Mouse (Mus musculus) MEL (cell line): ENCODE data around the gene Pnpla6.

Experiments used
- CHD1 ChIP-seq: IDR thresholded peaks from 2 replicates; pipeline ENCODE4 v1.6.1; 2012; ENCODE audit warnings: low read depth, mild to moderate bottlenecking, inconsistent platforms, low read length, improper control_type of control experiment
- CTCF ChIP-seq, 3 experiments: IDR thresholded peaks in 2 of 3; conservative IDR thresholded peaks in 1 of 3; 2 replicates each; pipeline ENCODE4 v1.5.1; 2011 to 2012; ENCODE audit warnings: low read length in 3 of 3, low read depth in 2 of 3, mild to moderate bottlenecking in 2 of 3, improper control_type of control experiment in 1 of 3, inconsistent platforms in 1 of 3, mixed read lengths in 1 of 3, moderate library complexity in 1 of 3; ENCODE audit not compliant: control insufficient read depth in 1 of 3, insufficient read depth in 1 of 3, poor library complexity in 1 of 3, severe bottlenecking in 1 of 3
- E2F4 ChIP-seq: IDR thresholded peaks from 2 replicates; pipeline ENCODE4 v1.6.1; 2011; ENCODE audit warnings: low read depth, low read length, improper control_type of control experiment, borderline replicate concordance
- EP300 ChIP-seq, 2 experiments: IDR thresholded peaks; 2 replicates each; pipeline ENCODE4 v1.6.1; 2011; ENCODE audit warnings: improper control_type of control experiment in 2 of 2, low read length in 2 of 2, low read depth in 1 of 2, mild to moderate bottlenecking in 1 of 2
- GATA1 ChIP-seq: IDR thresholded peaks from 2 replicates; pipeline ENCODE4 v1.6.1; 2011; ENCODE audit warnings: low read depth, low read length, improper control_type of control experiment
- MAFK ChIP-seq: IDR thresholded peaks from 2 replicates; pipeline ENCODE4 v1.6.1; 2011; ENCODE audit warnings: low read depth, mild to moderate bottlenecking, low read length, improper control_type of control experiment, borderline replicate concordance
- MEF2A ChIP-seq: IDR thresholded peaks from 2 replicates; pipeline ENCODE4 v1.6.1; 2014; ENCODE audit warnings: low read depth, mild to moderate bottlenecking, inconsistent platforms, low read length, improper control_type of control experiment; ENCODE audit not compliant: poor library complexity, insufficient replicate concordance, severe bottlenecking; ENCODE audit errors: extremely low read depth
- POLR2A ChIP-seq, 2 experiments: IDR thresholded peaks; 2 replicates each; pipeline ENCODE4 v1.6.1; 2011 to 2012; ENCODE audit warnings: low read length in 2 of 2, mild to moderate bottlenecking in 2 of 2, control low read depth in 1 of 2, improper control_type of control experiment in 1 of 2, low read depth in 1 of 2, moderate library complexity in 1 of 2; ENCODE audit not compliant: control insufficient read depth in 1 of 2, insufficient read depth in 1 of 2, poor library complexity in 1 of 2
- POLR2AphosphoS5 ChIP-seq: IDR thresholded peaks from 2 replicates; pipeline ENCODE4 v1.6.1; 2012; ENCODE audit warnings: low read depth, borderline replicate concordance, mild to moderate bottlenecking, inconsistent platforms, low read length, moderate library complexity, mixed read lengths
- UBTF ChIP-seq: IDR thresholded peaks from 2 replicates; pipeline ENCODE4 v1.6.1; 2012; ENCODE audit warnings: low read depth, mild to moderate bottlenecking, inconsistent platforms, low read length, improper control_type of control experiment, moderate library complexity, borderline replicate concordance; ENCODE audit not compliant: insufficient read depth

GRCm38 (mm10) chr8:3552240-3552639 lies 37.1 kb downstream of the Pnpla6 start:
- TF ChIP-seq UBTF (no peak), CTCF (IDR thresholded peaks at IDR 0.05 in 2 of 3, conservative IDR thresholded peaks at IDR 0.05 in 1 of 3; ENCODE audit: control insufficient read depth in 1 of 3, insufficient read depth in 1 of 3, low read depth in 2 of 3, low read length in 3 of 3, poor library complexity in 1 of 3, severe bottlenecking in 1 of 3) (no peak), EP300 (IDR thresholded peaks at IDR 0.05; ENCODE audit: low read depth in 1 of 2, low read length in 2 of 2) (no peak), E2F4 (no peak), MAFK (no peak), GATA1 (no peak), POLR2AphosphoS5 (no peak), CHD1 (no peak), MEF2A (no peak), POLR2A (IDR thresholded peaks at IDR 0.05; ENCODE audit: control insufficient read depth in 1 of 2, insufficient read depth in 1 of 2, low read depth in 1 of 2, low read length in 2 of 2, poor library complexity in 1 of 2) (no peak)
